Comparison of ENCODE assay signal across 7 mouse cellular contexts in genomic region chr5:121564468-121564895, GRCm38 (mm10). TPM values are rescaled to one million over a fixed set of nuclear protein-coding genes. Genes with fewer than 3 reads are reported as not detected.
DNase-seq lines count a peak whose midpoint lies in the region; ATAC-seq and TF ChIP-seq lines count a peak whose summit lies in the region.

No protein-coding gene starts in this region.

- WGBS in embryonic facial prominence, embryonic 10.5 days = 12% methylated on average over 11 of the region's 11 CpGs
- 10% methylated on average over 11 of the region's 11 CpGs for WGBS in intestine, postnatal 0 days
- WGBS in limb, embryonic 10.5 days = 16% methylated on average over 11 of the region's 11 CpGs
- 12% methylated on average over 11 of the region's 11 CpGs for WGBS in midbrain, embryonic 12.5 days

- TF ChIP-seq CTCF in intestine, postnatal 0 days (IDR thresholded peaks at IDR 0.05; ENCODE audit: low read depth) = peak; percentile 93

- H3K4me2 ChIP-seq in intestine, postnatal 0 days (replicated peaks; ENCODE audit: low read depth) = peak overlapping the region; percentile 37; the same call in 1 of the 2 replicates
- peak overlapping the region; percentile 42 for H3K4me2 ChIP-seq in midbrain, embryonic 12.5 days (replicated peaks)

- peaks cover 10% of the 10 kb centered on the region for H3K4me1 ChIP-seq in embryonic facial prominence, embryonic 10.5 days
- 0 out of 2 replicates have a peak, but pooled peaks cover 4% of the 10 kb centered on the region for H3K4me1 ChIP-seq in intestine, postnatal 0 days (replicated peaks; ENCODE audit: control insufficient read depth, insufficient read depth, low read length)
- H3K4me1 ChIP-seq in limb, embryonic 10.5 days = peaks cover 9% of the 10 kb centered on the region
- H3K4me1 ChIP-seq in midbrain, embryonic 12.5 days = 0 out of 2 replicates have a peak, but pooled peaks cover 4% of the 10 kb centered on the region

- peak; percentile 91 for ATAC-seq in granulocyte monocyte progenitor cell, adult 5-6 weeks (replicated peaks; ENCODE audit: poor library complexity, severe bottlenecking)
- ATAC-seq in intestine, postnatal 0 days = no peak
- peak; percentile 30; the same call in 1 of the 2 replicates for ATAC-seq in midbrain, embryonic 12.5 days (ENCODE audit: low FRiP score, low read depth)

- peak; percentile 78 for DNase-seq in adrenal gland, adult 8-10 months
- DNase-seq in embryonic facial prominence, embryonic 10.5 days (ENCODE audit: low spot score) = peak; percentile 91
- DNase-seq in limb, embryonic 10.5 days (ENCODE audit: low spot score) = peak; percentile 94
- DNase-seq in spleen, adult 12 weeks (ENCODE audit: low spot score) = peak; percentile 75

- H3K27me3 ChIP-seq in embryonic facial prominence, embryonic 10.5 days (replicated peaks; ENCODE audit: low read depth, poor library complexity, severe bottlenecking) = no peaks in the 10 kb centered on the region
- H3K27me3 ChIP-seq in intestine, postnatal 0 days (replicated peaks; ENCODE audit: control insufficient read depth, insufficient read depth, low read length) = no peaks in the 10 kb centered on the region
- no peaks in the 10 kb centered on the region for H3K27me3 ChIP-seq in limb, embryonic 10.5 days (ENCODE audit: low read depth, poor library complexity, severe bottlenecking)
- H3K27me3 ChIP-seq in midbrain, embryonic 12.5 days = no peaks in the 10 kb centered on the region

- no peak overlapping the region for H3K9ac ChIP-seq in intestine, postnatal 0 days (ENCODE audit: low read depth, low read length)
- no peak overlapping the region; the same call in 1 of the 2 replicates for H3K9ac ChIP-seq in midbrain, embryonic 12.5 days (replicated peaks)

- H3K27ac ChIP-seq in embryonic facial prominence, embryonic 10.5 days (replicated peaks) = peak overlapping the region; percentile 65
- no peak overlapping the region; the same call in 1 of the 2 replicates for H3K27ac ChIP-seq in intestine, postnatal 0 days (ENCODE audit: low read depth, low read length)
- peak overlapping the region; percentile 81 for H3K27ac ChIP-seq in limb, embryonic 10.5 days
- H3K27ac ChIP-seq in midbrain, embryonic 12.5 days (replicated peaks) = no peak overlapping the region

- peaks cover 15% of the 10 kb centered on the region for H3K36me3 ChIP-seq in embryonic facial prominence, embryonic 10.5 days (replicated peaks)
- H3K36me3 ChIP-seq in intestine, postnatal 0 days (ENCODE audit: control insufficient read depth, insufficient read depth) = peaks cover 6% of the 10 kb centered on the region; the same call in 1 of the 2 replicates
- peaks cover 18% of the 10 kb centered on the region for H3K36me3 ChIP-seq in limb, embryonic 10.5 days
- no peaks in the 10 kb centered on the region for H3K36me3 ChIP-seq in midbrain, embryonic 12.5 days

- no peaks in the 10 kb centered on the region for H3K9me3 ChIP-seq in embryonic facial prominence, embryonic 10.5 days
- no peaks in the 10 kb centered on the region for H3K9me3 ChIP-seq in intestine, postnatal 0 days (ENCODE audit: control insufficient read depth)
- no peaks in the 10 kb centered on the region for H3K9me3 ChIP-seq in limb, embryonic 10.5 days (replicated peaks)
- H3K9me3 ChIP-seq in midbrain, embryonic 12.5 days = no peaks in the 10 kb centered on the region

- H3K4me3 ChIP-seq in embryonic facial prominence, embryonic 10.5 days = peak overlapping the region; percentile 42
- H3K4me3 ChIP-seq in intestine, postnatal 0 days (ENCODE audit: low read depth, low read length) = 0 out of 2 replicates have a peak overlapping the region, but pooled peaks have one; percentile 1
- H3K4me3 ChIP-seq in limb, embryonic 10.5 days = peak overlapping the region; percentile 27; the same call in 1 of the 2 replicates
- no peak overlapping the region for H3K4me3 ChIP-seq in midbrain, embryonic 12.5 days

RNA-seq across cellular contexts. Expression of gene Mapkapk5, which starts 18.8 kb away (rescaled TPM):
- total RNA-seq in adrenal gland, adult 8-10 months (2022) = 10 to 100 TPM; 59.5 to 85.2 (median 79.4) TPM
- 51.9 TPM in 2 replicates for polyA plus RNA-seq in embryonic facial prominence, embryonic 10.5 days (2016; fragmentation: Nextera tagmentation; extraction: Ambion mirVana)
- total RNA-seq in granulocyte monocyte progenitor cell, adult 5-6 weeks (2014; fragmentation: Nextera tagmentation) = 60.9 and 128 TPM in 2 replicates
- 91.6 and 97.7 TPM in 2 replicates for total RNA-seq in granulocyte monocyte progenitor cell, adult 5-6 weeks (2017)
- polyA plus RNA-seq in intestine, postnatal 0 days (2015; fragmentation: Nextera tagmentation; extraction: Ambion mirVana) = 36.7 and 36.9 TPM in 2 replicates
- polyA plus RNA-seq in limb, embryonic 10.5 days (2016; fragmentation: Nextera tagmentation; extraction: Ambion mirVana) = 50.3 and 60.3 TPM in 2 replicates
- 56.4 and 58.2 TPM in 2 replicates for polyA plus RNA-seq in midbrain, embryonic 12.5 days (2016; fragmentation: Nextera tagmentation; extraction: Ambion mirVana)

RNA-seq across cellular contexts. Expression of gene Adam1a, which starts 19.2 kb away (rescaled TPM):
- total RNA-seq in adrenal gland, adult 8-10 months (2022) = 10 to 100 TPM in 2 of 4 experiments, 1 to 10 TPM in 2; 4.6 to 15.8 (median 9.0) TPM
- polyA plus RNA-seq in embryonic facial prominence, embryonic 10.5 days (2016; fragmentation: Nextera tagmentation; extraction: Ambion mirVana) = 1.2 and 1.6 TPM in 2 replicates
- total RNA-seq in granulocyte monocyte progenitor cell, adult 5-6 weeks (2014; fragmentation: Nextera tagmentation) = 2.6 and 2.8 TPM in 2 replicates
- 1.1 and 2.1 TPM in 2 replicates for total RNA-seq in granulocyte monocyte progenitor cell, adult 5-6 weeks (2017)
- polyA plus RNA-seq in intestine, postnatal 0 days (2015; fragmentation: Nextera tagmentation; extraction: Ambion mirVana) = 0.39 and 0.51 TPM in 2 replicates
- 0.90 and 1.3 TPM in 2 replicates for polyA plus RNA-seq in limb, embryonic 10.5 days (2016; fragmentation: Nextera tagmentation; extraction: Ambion mirVana)
- polyA plus RNA-seq in midbrain, embryonic 12.5 days (2016; fragmentation: Nextera tagmentation; extraction: Ambion mirVana) = 3.0 and 3.4 TPM in 2 replicates

RNA-seq across cellular contexts. Expression of gene Gm42878, which starts 19.2 kb away (rescaled TPM):
- total RNA-seq in adrenal gland, adult 8-10 months (2022) = not detected
- polyA plus RNA-seq in embryonic facial prominence, embryonic 10.5 days (2016; fragmentation: Nextera tagmentation; extraction: Ambion mirVana) = not detected in 2 replicates
- not detected in 2 replicates for total RNA-seq in granulocyte monocyte progenitor cell, adult 5-6 weeks (2014; fragmentation: Nextera tagmentation)
- not detected in 2 replicates for total RNA-seq in granulocyte monocyte progenitor cell, adult 5-6 weeks (2017)
- not detected in 2 replicates for polyA plus RNA-seq in intestine, postnatal 0 days (2015; fragmentation: Nextera tagmentation; extraction: Ambion mirVana)
- polyA plus RNA-seq in limb, embryonic 10.5 days (2016; fragmentation: Nextera tagmentation; extraction: Ambion mirVana) = not detected in 2 replicates
- not detected in 2 replicates for polyA plus RNA-seq in midbrain, embryonic 12.5 days (2016; fragmentation: Nextera tagmentation; extraction: Ambion mirVana)

RNA-seq across cellular contexts. Expression of gene Aldh2, which starts 29.1 kb away (rescaled TPM):
- total RNA-seq in adrenal gland, adult 8-10 months (2022) = 1,000 to 10,000 TPM in 2 of 4 experiments, 100 to 1,000 TPM in 2; 881 to 2,723 (median 1,517) TPM
- polyA plus RNA-seq in embryonic facial prominence, embryonic 10.5 days (2016; fragmentation: Nextera tagmentation; extraction: Ambion mirVana) = 145 and 157 TPM in 2 replicates
- 217 and 230 TPM in 2 replicates for total RNA-seq in granulocyte monocyte progenitor cell, adult 5-6 weeks (2014; fragmentation: Nextera tagmentation)
- 277 and 283 TPM in 2 replicates for total RNA-seq in granulocyte monocyte progenitor cell, adult 5-6 weeks (2017)
- polyA plus RNA-seq in intestine, postnatal 0 days (2015; fragmentation: Nextera tagmentation; extraction: Ambion mirVana) = 179 and 181 TPM in 2 replicates
- polyA plus RNA-seq in limb, embryonic 10.5 days (2016; fragmentation: Nextera tagmentation; extraction: Ambion mirVana) = 153 and 163 TPM in 2 replicates
- polyA plus RNA-seq in midbrain, embryonic 12.5 days (2016; fragmentation: Nextera tagmentation; extraction: Ambion mirVana) = 92.5 and 94.1 TPM in 2 replicates

RNA-seq across cellular contexts. Expression of gene Acad12, which starts 54.3 kb away (rescaled TPM):
- 10 to 100 TPM; 20.1 to 26.0 (median 22.8) TPM for total RNA-seq in adrenal gland, adult 8-10 months (2022)
- polyA plus RNA-seq in embryonic facial prominence, embryonic 10.5 days (2016; fragmentation: Nextera tagmentation; extraction: Ambion mirVana) = 1.7 and 2.6 TPM in 2 replicates
- 0.84 and 2.5 TPM in 2 replicates for total RNA-seq in granulocyte monocyte progenitor cell, adult 5-6 weeks (2014; fragmentation: Nextera tagmentation)
- total RNA-seq in granulocyte monocyte progenitor cell, adult 5-6 weeks (2017) = 2.7 and 3.3 TPM in 2 replicates
- 3.5 and 3.8 TPM in 2 replicates for polyA plus RNA-seq in intestine, postnatal 0 days (2015; fragmentation: Nextera tagmentation; extraction: Ambion mirVana)
- 2.6 and 3.5 TPM in 2 replicates for polyA plus RNA-seq in limb, embryonic 10.5 days (2016; fragmentation: Nextera tagmentation; extraction: Ambion mirVana)
- 1.3 and 1.7 TPM in 2 replicates for polyA plus RNA-seq in midbrain, embryonic 12.5 days (2016; fragmentation: Nextera tagmentation; extraction: Ambion mirVana)

Comparison
In these comparisons a context has a peak if more than half of its experiments do, and no peak if none do; other contexts are left out.
1. H3K27ac ChIP-seq: peak in embryonic facial prominence, embryonic 10.5 days (single experiment) and limb, embryonic 10.5 days (single experiment); none in intestine, postnatal 0 days (single experiment) and midbrain, embryonic 12.5 days (single experiment).
2. Peak in every context shown above with its lines, with median percentiles within 50 percentile points of each other: DNase-seq.